Mouse (Mus musculus) Patski (cell line): ENCODE measurements around the gene Fam205c. TPM values are rescaled to one million over a fixed set of nuclear protein-coding genes. Genes with fewer than 3 reads are reported as not detected.

ENCODE experiments used
- polyA plus RNA-seq: library from polyadenylated mRNA; unstranded; gene quantifications from one replicate; pipeline ENCODE4 v1.2.3, GENCODE M21; 2021

Gene Fam205c
- polyA plus RNA-seq, 1 experiment from 2014 or later = not detected

Other genes starting within 250 kb of the Fam205c start
- not detected for gene Gm2564, start 244.5 kb downstream of the Fam205c start, polyA plus RNA-seq
- gene Ccl27b, start 219.0 kb downstream of the Fam205c start, polyA plus RNA-seq = not detected
- 2.6 TPM for gene Il11ra2, start 212.3 kb downstream of the Fam205c start, polyA plus RNA-seq
- not detected for gene 4930578G10Rik, start 138.7 kb downstream of the Fam205c start, polyA plus RNA-seq
- gene Ccl19, start 117.7 kb downstream of the Fam205c start, polyA plus RNA-seq = not detected
- gene Ccl21a, start 100.2 kb downstream of the Fam205c start, polyA plus RNA-seq = not detected
- not detected for gene Fam205a1, start 20.3 kb downstream of the Fam205c start, polyA plus RNA-seq
- not detected for gene Gm12394, start 17.5 kb downstream of the Fam205c start, polyA plus RNA-seq
- gene Phf24, start 42.4 kb upstream of the Fam205c start, polyA plus RNA-seq = not detected
- 8.5 TPM for gene Dnajb5, start 75.6 kb upstream of the Fam205c start, polyA plus RNA-seq
- gene 1700022I11Rik, start 95.4 kb upstream of the Fam205c start, polyA plus RNA-seq = not detected
- 283 TPM for gene Vcp, start 126.3 kb upstream of the Fam205c start, polyA plus RNA-seq
- gene Fancg, start 136.3 kb upstream of the Fam205c start, polyA plus RNA-seq = 8.1 TPM
- 11.3 TPM for gene Pigo, start 151.6 kb upstream of the Fam205c start, polyA plus RNA-seq
- 134 TPM for gene Stoml2, start 157.5 kb upstream of the Fam205c start, polyA plus RNA-seq
- gene Fam214b, start 172.0 kb upstream of the Fam205c start, polyA plus RNA-seq = 25.1 TPM
- gene Unc13b, start 184.7 kb upstream of the Fam205c start, polyA plus RNA-seq = 8.2 TPM